Mouse (Mus musculus) CH12.LX (cell line): ENCODE data around the gene Mllt11. TPM values are rescaled to one million over a fixed set of nuclear protein-coding genes. Genes with fewer than 3 reads are reported as not detected.

Source experiments
- DNase-seq: peaks from one replicate; pipeline ENCODE4 v3.0.0-alpha.2; 2013; ENCODE audit errors: extremely low read depth
- H3K27ac ChIP-seq: 2 replicates; pipeline ENCODE4 v1.5.1; 2012; ENCODE audit warnings: low read depth, mild to moderate bottlenecking, control low read depth, moderate library complexity; ENCODE audit not compliant: insufficient read depth
- H3K27me3 ChIP-seq: replicated peaks from 2 replicates; pipeline ENCODE3; 2012; ENCODE audit warnings: inconsistent platforms
- H3K36me3 ChIP-seq, 2 experiments: replicated peaks in 1 of 2; 2 replicates each; pipeline versions ENCODE3 to v1.6.1; 2012; ENCODE audit warnings: inconsistent platforms in 1 of 2, low read length in 1 of 2, mild to moderate bottlenecking in 1 of 2, mixed read lengths in 1 of 2, moderate library complexity in 1 of 2; ENCODE audit not compliant: control insufficient read depth in 1 of 2, insufficient read depth in 1 of 2
- H3K4me1 ChIP-seq, 2 experiments: 2 replicates each; pipeline ENCODE4 v1.6.1; 2012; ENCODE audit warnings: inconsistent platforms in 1 of 2, moderate library complexity in 1 of 2; ENCODE audit not compliant: insufficient read depth in 2 of 2, control insufficient read depth in 1 of 2
- H3K4me2 ChIP-seq: 2 replicates; pipeline ENCODE4 v1.6.1; 2012; ENCODE audit warnings: low read depth, mild to moderate bottlenecking, control low read depth; ENCODE audit not compliant: poor library complexity, insufficient read depth, severe bottlenecking
- H3K4me3 ChIP-seq, 3 experiments: fragments of 150-350 bp in 1 of 3; sonication (generic) in 1 of 3; replicated peaks in 1 of 3; 2 replicates each; pipeline versions ENCODE3 to v1.5.1; 2011 to 2012; ENCODE audit warnings: low read depth in 2 of 3, low read length in 2 of 3, mild to moderate bottlenecking in 2 of 3, moderate library complexity in 2 of 3, control low read depth in 1 of 3, improper control_type of control experiment in 1 of 3, inconsistent platforms in 1 of 3, mixed read lengths in 1 of 3; ENCODE audit not compliant: poor library complexity in 1 of 3
- H3K79me2 ChIP-seq: replicated peaks from 2 replicates; pipeline ENCODE4 v1.6.1; 2012; ENCODE audit warnings: mild to moderate bottlenecking, moderate library complexity; ENCODE audit not compliant: control insufficient read depth, poor library complexity, insufficient read depth, severe bottlenecking; ENCODE audit errors: extremely low read depth
- H3K9ac ChIP-seq: 2 replicates; pipeline ENCODE4 v1.6.1; 2012; ENCODE audit warnings: low read depth, mild to moderate bottlenecking, control low read depth, moderate library complexity; ENCODE audit not compliant: insufficient read depth
- H3K9me3 ChIP-seq: replicated peaks from 2 replicates; pipeline ENCODE3; 2012; ENCODE audit warnings: low read length, inconsistent platforms, mixed read lengths
- BHLHE40 ChIP-seq: IDR thresholded peaks from 2 replicates; pipeline ENCODE4 v1.6.1; 2011; ENCODE audit warnings: mild to moderate bottlenecking, low read depth, low read length, improper control_type of control experiment
- CHD2 ChIP-seq: IDR thresholded peaks from 2 replicates; pipeline ENCODE4 v1.6.1; 2011; ENCODE audit warnings: low read length, improper control_type of control experiment
- CTCF ChIP-seq, 2 experiments: IDR thresholded peaks in 1 of 2; conservative IDR thresholded peaks in 1 of 2; 2 replicates each; pipeline ENCODE4 v1.5.1; 2011 to 2012; ENCODE audit warnings: low read depth in 2 of 2, low read length in 2 of 2, improper control_type of control experiment in 1 of 2, inconsistent platforms in 1 of 2, mild to moderate bottlenecking in 1 of 2, moderate library complexity in 1 of 2
- ELF1 ChIP-seq: IDR thresholded peaks from 2 replicates; pipeline ENCODE4 v1.6.1; 2014; ENCODE audit warnings: low read depth, mild to moderate bottlenecking, inconsistent platforms, low read length, improper control_type of control experiment
- EP300 ChIP-seq: IDR thresholded peaks from 2 replicates; pipeline ENCODE4 v1.6.1; 2011; ENCODE audit warnings: low read length, improper control_type of control experiment
- ETS1 ChIP-seq: conservative IDR thresholded peaks from 2 replicates; pipeline ENCODE4 v1.6.1; 2012; ENCODE audit warnings: low read depth, mild to moderate bottlenecking, inconsistent platforms, low read length, improper control_type of control experiment, moderate library complexity
- GABPA ChIP-seq: IDR thresholded peaks from 2 replicates; pipeline ENCODE4 v1.6.1; 2012; ENCODE audit warnings: low read depth, low read length, improper control_type of control experiment, inconsistent platforms; ENCODE audit not compliant: insufficient replicate concordance
- JUN ChIP-seq: IDR thresholded peaks from 2 replicates; pipeline ENCODE4 v1.6.1; 2011; ENCODE audit warnings: low read depth, mild to moderate bottlenecking, low read length, improper control_type of control experiment, moderate library complexity; ENCODE audit not compliant: insufficient read depth
- JUND ChIP-seq: conservative IDR thresholded peaks from 2 replicates; pipeline ENCODE4 v1.6.1; 2011; ENCODE audit warnings: low read depth, low read length, improper control_type of control experiment
- KAT2A ChIP-seq: IDR thresholded peaks from 2 replicates; pipeline ENCODE4 v1.6.1; 2012; ENCODE audit warnings: low read length, improper control_type of control experiment, inconsistent platforms; ENCODE audit not compliant: insufficient replicate concordance
- MAFK ChIP-seq: IDR thresholded peaks from 2 replicates; pipeline ENCODE4 v1.6.1; 2011; ENCODE audit warnings: low read length, improper control_type of control experiment; ENCODE audit not compliant: insufficient replicate concordance
- MAZ ChIP-seq: IDR thresholded peaks from 2 replicates; pipeline ENCODE4 v1.6.1; 2012; ENCODE audit warnings: low read depth, mild to moderate bottlenecking, inconsistent platforms, low read length, improper control_type of control experiment, moderate library complexity
- MYC ChIP-seq: IDR thresholded peaks from 2 replicates; pipeline ENCODE4 v1.6.1; 2011; ENCODE audit warnings: low read depth, mild to moderate bottlenecking, improper control_type of control experiment, low read length
- NELFE ChIP-seq: IDR thresholded peaks from 2 replicates; pipeline ENCODE4 v1.6.1; 2011; ENCODE audit warnings: low read depth, low read length, improper control_type of control experiment
- NRF1 ChIP-seq: IDR thresholded peaks from 2 replicates; pipeline ENCODE4 v1.6.1; 2014; ENCODE audit warnings: low read depth, mild to moderate bottlenecking, inconsistent platforms, low read length, improper control_type of control experiment, moderate library complexity
- PAX5 ChIP-seq: IDR thresholded peaks from 2 replicates; pipeline ENCODE4 v1.6.1; 2012; ENCODE audit warnings: low read length, inconsistent platforms, mixed read lengths
- POLR2A ChIP-seq: IDR thresholded peaks from 2 replicates; pipeline ENCODE4 v1.6.1; 2011; ENCODE audit warnings: low read depth, mild to moderate bottlenecking, improper control_type of control experiment, low read length
- SIN3A ChIP-seq: IDR thresholded peaks from 2 replicates; pipeline ENCODE4 v1.6.1; 2012; ENCODE audit warnings: low read length, improper control_type of control experiment, inconsistent platforms
- TCF12 ChIP-seq: IDR thresholded peaks from 2 replicates; pipeline ENCODE4 v1.6.1; 2014; ENCODE audit warnings: low read depth, mild to moderate bottlenecking, inconsistent platforms, low read length, improper control_type of control experiment
- UBTF ChIP-seq: IDR thresholded peaks from 2 replicates; pipeline ENCODE4 v1.6.1; 2012; ENCODE audit warnings: low read depth, mild to moderate bottlenecking, inconsistent platforms, low read length, improper control_type of control experiment, moderate library complexity
- ZC3H11A ChIP-seq: IDR thresholded peaks from 2 replicates; pipeline ENCODE4 v1.6.1; 2012; ENCODE audit warnings: low read depth, mild to moderate bottlenecking, inconsistent platforms, low read length, improper control_type of control experiment
- ZKSCAN1 ChIP-seq: IDR thresholded peaks from 2 replicates; pipeline ENCODE4 v1.6.1; 2012; ENCODE audit warnings: low read depth, inconsistent platforms, low read length, improper control_type of control experiment, borderline replicate concordance
- ZMIZ1 ChIP-seq: IDR thresholded peaks from 2 replicates; pipeline ENCODE4 v1.6.1; 2012; ENCODE audit warnings: low read depth, mild to moderate bottlenecking, inconsistent platforms, low read length, improper control_type of control experiment
- ZNF384 ChIP-seq: IDR thresholded peaks from 2 replicates; pipeline ENCODE4 v1.6.1; 2012; ENCODE audit warnings: low read depth, low read length, improper control_type of control experiment, inconsistent platforms
- dilution Hi-C: fragments of 300-500 bp; cut with MboI; formaldehyde crosslinking; loops from 2 replicates; pipeline ENCODE4 v1.14.3; 2020; ENCODE audit warnings: low sequenced_read_pairs; ENCODE audit not compliant: extremely low pct_unique_long_range_greater_than_20kb, extremely low pct_ligation_motif_present
- in situ Hi-C: fragments of 300-500 bp; cut with MboI; formaldehyde crosslinking; loops from 3 replicates; pipeline ENCODE4 v1.14.3; 2019; ENCODE audit warnings: low sequenced_read_pairs, low pct_ligation_motif_present, low pct_unique_long_range_greater_than_20kb, mixed read lengths
- polyA plus RNA-seq: library from polyadenylated mRNA; unstranded; fragments of >175 nt; gene quantifications from 2 replicates; pipeline ENCODE4 v1.2.1, GENCODE M21; 2012; ENCODE audit warnings: low read depth; ENCODE audit not compliant: insufficient read length
- total RNA-seq, 2 experiments: library from RNA; depleted of rRNA; stranded (reverse); fragments of 300-350 nt in 1 of 2; fragments of >200 nt in 1 of 2; gene quantifications; 2 replicates each; pipeline ENCODE4 v1.2.3; 2012 to 2014

The Mllt11 gene
- total and polyA plus RNA-seq, 3 experiments: 10.0 to 23.9 (median 10.0) TPM

- DNase-seq: no peak
- no peak overlapping the region for H3K27ac ChIP-seq
- no peak overlapping the region for H3K4me3 ChIP-seq
- TF ChIP-seq NRF1 (no peak), PAX5 (no peak), MAZ (no peak), ZC3H11A (no peak), GABPA (no peak), ZKSCAN1 (no peak), KAT2A (no peak), ETS1 (no peak), TCF12 (no peak), ZNF384 (no peak), BHLHE40 (no peak), SIN3A (no peak), JUND (no peak), NELFE (no peak), UBTF (no peak), EP300 (no peak), CTCF (conservative IDR thresholded peaks at IDR 0.05 in 1 of 2, IDR thresholded peaks at IDR 0.05 in 1 of 2; ENCODE audit: low read depth in 2 of 2, low read length in 2 of 2) (no peak), POLR2A (no peak)
- H3K4me1 ChIP-seq: peaks cover 0 to 11% of the 10 kb centered on the region in 2 experiments; a peak in 1 of 4 replicates
- H3K9ac ChIP-seq: no peak overlapping the region
- H3K27me3 ChIP-seq: no peaks in the 10 kb centered on the region
- dilution Hi-C loops (no loop called here), in situ Hi-C loops (loop anchor here (5.0 kb wide), 1 partner anchor 134 kb away; the partner anchor contains the start of genes Lysmd1 and Scnm1)
- no peaks in the 10 kb centered on the region for H3K79me2 ChIP-seq
- peaks cover 8 to 65% of the 10 kb centered on the region in 2 experiments for H3K36me3 ChIP-seq
- H3K4me2 ChIP-seq: no peak overlapping the region
- peaks cover 2% of the 10 kb centered on the region for H3K9me3 ChIP-seq
Observed at GRCm38 (mm10) chr3:95266052-95266451, 34.1 kb upstream of the Mllt11 start.

GRCm38 (mm10) chr3:95264724-95265123, 32.8 kb upstream of the Mllt11 start:
- peaks cover 8 to 69% of the 10 kb centered on the region in 2 experiments for H3K36me3 ChIP-seq
- no peak overlapping the region for H3K4me2 ChIP-seq
- H3K27ac ChIP-seq: no peak overlapping the region
- H3K4me1 ChIP-seq: peaks cover 0 to 11% of the 10 kb centered on the region in 2 experiments; a peak in 1 of 4 replicates
- dilution Hi-C loops (no loop called here), in situ Hi-C loops (loop anchor here (5.0 kb wide), 1 partner anchor 132 kb away; the partner anchor contains the start of genes Lysmd1 and Scnm1)
- no peak for DNase-seq
- H3K4me3 ChIP-seq: no peak overlapping the region
- no peak overlapping the region for H3K9ac ChIP-seq
- no peaks in the 10 kb centered on the region for H3K27me3 ChIP-seq
- peaks cover 2% of the 10 kb centered on the region for H3K9me3 ChIP-seq
- TF ChIP-seq MAZ (no peak), EP300 (no peak), ELF1 (no peak), CTCF (conservative IDR thresholded peaks at IDR 0.05 in 1 of 2, IDR thresholded peaks at IDR 0.05 in 1 of 2; ENCODE audit: low read depth in 2 of 2, low read length in 2 of 2) (no peak), ZMIZ1 (no peak), PAX5 (no peak), MAFK (no peak), ZNF384 (no peak), CHD2 (no peak), MYC (no peak), JUN (no peak), ZC3H11A (no peak)
- no peaks in the 10 kb centered on the region for H3K79me2 ChIP-seq
